Mouse (Mus musculus): ENCODE data around the gene Peli1. TPM values are rescaled to one million over a fixed set of nuclear protein-coding genes. Genes with fewer than 3 reads are reported as not detected.

Peli1 gene
- polyA plus RNA-seq, 1 experiment from 2014 or later, result 23.8 TPM

GRCm38 (mm10) chr11:21103186-21103585 is 12.1 kb downstream of the Peli1 start:
- 71% methylated on average over 2 of the region's 2 CpGs for WGBS
- ATAC-seq (ENCODE audit: low FRiP score, low TSS enrichment), result no peak
- Histone ChIP-seq H3K4me2 (replicated peaks; ENCODE audit: low read depth) (no peak overlapping the region), H3K4me1 (replicated peaks; ENCODE audit: control insufficient read depth, insufficient read depth) (no peaks in the 10 kb centered on the region), H3K36me3 (ENCODE audit: control insufficient read depth, insufficient read depth, low read length) (no peaks in the 10 kb centered on the region), H3K9me3 (ENCODE audit: control insufficient read depth, low read length) (no peaks in the 10 kb centered on the region), H3K27ac (replicated peaks) (no peak overlapping the region), H3K27me3 (ENCODE audit: control insufficient read depth, insufficient read depth, low read length) (no peaks in the 10 kb centered on the region), H3K4me3 (ENCODE audit: low read depth, low read length) (no peak overlapping the region), H3K9ac (ENCODE audit: low read length) (no peak overlapping the region)
- no peak for TF ChIP-seq CTCF (IDR thresholded peaks at IDR 0.05; ENCODE audit: low read depth)
- no peak for TF ChIP-seq EP300 (optimal IDR thresholded peaks at IDR 0.05)
- DNase-seq (ENCODE audit: low spot score), result no peak

- Histone ChIP-seq H3K4me2 (replicated peaks; ENCODE audit: low read depth) (no peak overlapping the region), H3K4me1 (replicated peaks; ENCODE audit: control insufficient read depth, insufficient read depth) (no peaks in the 10 kb centered on the region), H3K27me3 (ENCODE audit: control insufficient read depth, insufficient read depth, low read length) (no peaks in the 10 kb centered on the region), H3K4me3 (ENCODE audit: low read depth, low read length) (no peak overlapping the region), H3K9me3 (ENCODE audit: control insufficient read depth, low read length) (no peaks in the 10 kb centered on the region), H3K36me3 (ENCODE audit: control insufficient read depth, insufficient read depth, low read length) (no peaks in the 10 kb centered on the region), H3K9ac (ENCODE audit: low read length) (no peak overlapping the region), H3K27ac (replicated peaks) (no peak overlapping the region)
- ATAC-seq (ENCODE audit: low FRiP score, low TSS enrichment) (no peak), DNase-seq (ENCODE audit: low spot score) (no peak)
- TF ChIP-seq EP300 (optimal IDR thresholded peaks at IDR 0.05) (no peak), CTCF (IDR thresholded peaks at IDR 0.05; ENCODE audit: low read depth) (no peak)
- 72% methylated on average over 1 of the region's 1 CpGs for WGBS
Measured at GRCm38 (mm10) chr11:21105393-21105792, 14.3 kb downstream of the Peli1 start.

DNA sequence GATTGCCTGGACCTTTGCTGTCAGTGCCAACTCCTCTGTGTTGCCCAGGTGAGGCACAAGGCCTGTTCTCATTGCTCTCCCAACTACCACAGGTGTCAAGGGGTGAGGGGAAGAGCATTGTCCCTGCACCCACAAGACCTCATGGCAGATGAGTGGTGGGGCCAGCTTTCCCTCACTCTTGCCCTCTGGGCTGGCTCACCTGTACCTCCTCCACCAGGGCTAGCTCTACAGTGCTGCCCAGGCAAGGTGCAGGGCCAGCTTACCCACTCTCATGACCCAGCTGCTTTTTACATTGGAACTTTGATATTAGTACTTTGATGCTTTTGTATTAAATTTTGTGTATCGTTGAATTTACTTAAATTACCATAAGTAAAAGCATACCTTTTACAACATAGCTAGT is 16.0 kb downstream of the Peli1 start:
- TF ChIP-seq CTCF (IDR thresholded peaks at IDR 0.05; ENCODE audit: low read depth) (no peak), EP300 (optimal IDR thresholded peaks at IDR 0.05) (no peak)
- Histone ChIP-seq H3K36me3 (ENCODE audit: control insufficient read depth, insufficient read depth, low read length) (no peaks in the 10 kb centered on the region), H3K4me1 (replicated peaks; ENCODE audit: control insufficient read depth, insufficient read depth) (no peaks in the 10 kb centered on the region), H3K4me3 (ENCODE audit: low read depth, low read length) (no peak overlapping the region), H3K9ac (ENCODE audit: low read length) (no peak overlapping the region), H3K27me3 (ENCODE audit: control insufficient read depth, insufficient read depth, low read length) (no peaks in the 10 kb centered on the region), H3K4me2 (replicated peaks; ENCODE audit: low read depth) (no peak overlapping the region), H3K27ac (replicated peaks) (no peak overlapping the region), H3K9me3 (ENCODE audit: control insufficient read depth, low read length) (no peaks in the 10 kb centered on the region)
- 91% methylated on average over 1 of the region's 1 CpGs for WGBS
- DNase-seq (ENCODE audit: low spot score), result no peak
- no peak for ATAC-seq (ENCODE audit: low FRiP score, low TSS enrichment)

GRCm38 (mm10) chr11:21109279-21109678 is 18.2 kb downstream of the Peli1 start:
- no peak overlapping the region for H3K4me3 ChIP-seq (ENCODE audit: low read depth, low read length)
- no peaks in the 10 kb centered on the region for H3K36me3 ChIP-seq (ENCODE audit: control insufficient read depth, insufficient read depth, low read length)
- no peak overlapping the region for H3K4me2 ChIP-seq (replicated peaks; ENCODE audit: low read depth)
- no peak for ATAC-seq (ENCODE audit: low FRiP score, low TSS enrichment)
- TF ChIP-seq EP300 (optimal IDR thresholded peaks at IDR 0.05) (no peak), CTCF (IDR thresholded peaks at IDR 0.05; ENCODE audit: low read depth) (no peak)
- no peaks in the 10 kb centered on the region for H3K4me1 ChIP-seq (replicated peaks; ENCODE audit: control insufficient read depth, insufficient read depth)
- no peak overlapping the region for H3K9ac ChIP-seq (ENCODE audit: low read length)
- WGBS, result 82% methylated on average over 2 of the region's 2 CpGs
- H3K9me3 ChIP-seq (ENCODE audit: control insufficient read depth, low read length), result no peaks in the 10 kb centered on the region
- H3K27me3 ChIP-seq (ENCODE audit: control insufficient read depth, insufficient read depth, low read length), result no peaks in the 10 kb centered on the region
- no peak for DNase-seq (ENCODE audit: low spot score)
- no peak overlapping the region for H3K27ac ChIP-seq (replicated peaks)

DNA sequence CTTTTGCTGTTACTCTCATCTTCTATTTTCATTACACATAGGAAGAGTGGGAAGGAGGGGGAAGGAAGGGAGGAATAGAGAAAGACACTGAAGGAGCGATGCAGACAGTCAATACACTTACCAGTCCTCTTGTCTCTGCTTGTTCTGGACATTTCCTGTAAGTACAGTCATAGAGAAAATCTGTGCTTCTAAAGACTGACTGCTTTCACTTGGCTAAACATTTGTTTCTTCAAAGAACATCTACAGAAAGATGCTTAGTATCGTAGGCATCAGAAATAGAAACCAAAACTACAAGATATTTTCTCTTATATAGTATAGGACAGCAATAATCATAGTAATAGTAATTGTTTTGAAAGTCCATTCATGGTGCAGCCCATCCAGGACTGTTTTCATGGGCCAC is 23.4 kb downstream of the Peli1 start:
- no peak for TF ChIP-seq CTCF (IDR thresholded peaks at IDR 0.05; ENCODE audit: low read depth)
- no peak for TF ChIP-seq EP300 (optimal IDR thresholded peaks at IDR 0.05)
- no peaks in the 10 kb centered on the region for H3K27me3 ChIP-seq (ENCODE audit: control insufficient read depth, insufficient read depth, low read length)
- H3K36me3 ChIP-seq (ENCODE audit: control insufficient read depth, insufficient read depth, low read length), result no peaks in the 10 kb centered on the region
- WGBS, result 72% methylated on average over 2 of the region's 2 CpGs
- no peaks in the 10 kb centered on the region for H3K9me3 ChIP-seq (ENCODE audit: control insufficient read depth, low read length)
- no peak for ATAC-seq (ENCODE audit: low FRiP score, low TSS enrichment)
- DNase-seq (ENCODE audit: low spot score), result no peak
- no peak overlapping the region for H3K4me3 ChIP-seq (ENCODE audit: low read depth, low read length)
- no peak overlapping the region for H3K27ac ChIP-seq (replicated peaks)
- H3K4me1 ChIP-seq (replicated peaks; ENCODE audit: control insufficient read depth, insufficient read depth), result no peaks in the 10 kb centered on the region
- no peak overlapping the region for H3K4me2 ChIP-seq (replicated peaks; ENCODE audit: low read depth)
- H3K9ac ChIP-seq (ENCODE audit: low read length), result no peak overlapping the region

DNA sequence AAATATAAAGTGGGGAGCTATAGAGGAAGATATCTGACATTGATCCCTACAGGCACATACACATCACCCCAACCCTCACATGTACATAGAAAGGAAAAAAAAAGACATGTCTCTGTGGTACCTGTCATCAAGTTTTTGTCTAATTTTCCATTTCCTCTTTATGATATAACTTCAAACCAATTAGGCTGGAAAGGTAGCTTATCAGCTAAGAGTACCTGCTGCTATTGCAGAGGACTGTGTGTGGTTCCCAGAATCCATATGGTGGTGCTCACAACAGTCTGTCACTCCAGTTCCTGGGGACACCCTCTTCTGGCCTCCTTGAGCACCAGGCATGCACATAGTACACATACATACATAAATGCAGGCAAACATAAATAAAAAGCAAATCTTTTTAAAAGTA is 24.7 kb downstream of the Peli1 start:
- ATAC-seq (ENCODE audit: low FRiP score, low TSS enrichment) (no peak), DNase-seq (ENCODE audit: low spot score) (no peak)
- no peak overlapping the region for H3K4me2 ChIP-seq (replicated peaks; ENCODE audit: low read depth)

More for the DNA sequence above, 24.7 kb downstream of the Peli1 start:
- Histone ChIP-seq H3K27me3 (ENCODE audit: control insufficient read depth, insufficient read depth, low read length) (no peaks in the 10 kb centered on the region), H3K36me3 (ENCODE audit: control insufficient read depth, insufficient read depth, low read length) (no peaks in the 10 kb centered on the region), H3K27ac (replicated peaks) (no peak overlapping the region), H3K9me3 (ENCODE audit: control insufficient read depth, low read length) (no peaks in the 10 kb centered on the region), H3K9ac (ENCODE audit: low read length) (no peak overlapping the region), H3K4me1 (replicated peaks; ENCODE audit: control insufficient read depth, insufficient read depth) (no peaks in the 10 kb centered on the region), H3K4me3 (ENCODE audit: low read depth, low read length) (no peak overlapping the region)
- TF ChIP-seq CTCF (IDR thresholded peaks at IDR 0.05; ENCODE audit: low read depth) (no peak), EP300 (optimal IDR thresholded peaks at IDR 0.05) (no peak)

Data from stomach, postnatal 0 days (tissue).